9 mouse cellular contexts compared by ENCODE assay signal in genomic region chr7:79729743-79730370, GRCm38 (mm10). TPM values are rescaled to one million over a fixed set of nuclear protein-coding genes. Genes with fewer than 3 reads are reported as not detected.
DNase-seq lines count a peak whose midpoint lies in the region; ATAC-seq and TF ChIP-seq lines count a peak whose summit lies in the region.
"Had no signal": no experiment of that assay in that cellular context is flagged by ENCODE, and none has a peak within 500 bp of the region (broad histone marks: within the 10 kb centered on the region; RNA-seq: fewer than 3 reads in every experiment).

No protein-coding gene starts in this region.

- 68% methylated on average over 11 of the region's 11 CpGs for WGBS in liver, adult 2 months

- DNase-seq in cerebellum, postnatal 10 days: peak; percentile 30 to 34
- DNase-seq in cerebellum, adult 9-10 months: no peak
- no peak for DNase-seq in liver, adult 2 months (ENCODE audit: extremely low read depth, low read depth, low spot score)
- DNase-seq in liver: no peak
- peak; percentile 60 for DNase-seq in adipocyte (ENCODE audit: low spot score)
- DNase-seq in gastrocnemius, postnatal 36 days: no peak
- no peak for DNase-seq in heart, adult 18-20 months

- no peak for TF ChIP-seq POLR2A in liver, adult 2 months (IDR thresholded peaks at IDR 0.05; ENCODE audit: extremely low read depth, insufficient read depth, low read length)

- no peaks in the 10 kb centered on the region for H3K36me3 ChIP-seq in liver, adult 2 months (ENCODE audit: control insufficient read depth, insufficient read depth, low read length)

- no peak overlapping the region for H3K4me3 ChIP-seq in liver, adult 2 months (ENCODE audit: insufficient read depth, low read depth, low read length)
- H3K4me3 ChIP-seq: limb, embryonic 15.5 days had no signal

- no peaks in the 10 kb centered on the region for H3K27me3 ChIP-seq in liver, adult 2 months (ENCODE audit: control insufficient read depth, insufficient read depth, low read length)

- no peak overlapping the region for H3K9ac ChIP-seq in liver, adult 2 months (ENCODE audit: low read depth, low read length)
- H3K9ac ChIP-seq: limb, embryonic 15.5 days had no signal

- H3K27ac ChIP-seq in liver, adult 2 months (replicated peaks; ENCODE audit: insufficient read depth, low read depth, low read length): no peak overlapping the region
- H3K27ac ChIP-seq: limb, embryonic 15.5 days had no signal

- no peaks in the 10 kb centered on the region for H3K79me2 ChIP-seq in liver, adult 2 months (ENCODE audit: control insufficient read depth, insufficient read depth, low read length)

- ATAC-seq in megakaryocyte-erythroid progenitor cell, adult 5-6 weeks (replicated peaks; ENCODE audit: low FRiP score, low TSS enrichment, poor library complexity, severe bottlenecking): peak; percentile 56; the same call in 1 of the 2 replicates

- H3K4me1 ChIP-seq in liver, adult 2 months (ENCODE audit: control insufficient read depth, insufficient read depth, low read length): peaks cover 8% of the 10 kb centered on the region

- intact Hi-C loops in gastrocnemius, postnatal 36 days (cut with DNase I): loop anchor here (2.0 to 5.0 kb wide), 2 partner anchors 68 to 117 kb away; partner anchors contain the start of gene Ticrr

- TF ChIP-seq CTCF in liver, adult 2 months (IDR thresholded peaks at IDR 0.05; ENCODE audit: low read depth, low read length): peak; percentile 56

RNA-seq across cellular contexts. Expression of gene Plin1, which starts 2.8 kb away (rescaled TPM):
- 0.60 and 0.74 TPM in 2 replicates for total RNA-seq in liver, adult 2 months (2014; rRNA removed)
- polyA plus RNA-seq in liver, adult 2 months (2012; rRNA removed): not detected in 2 replicates
- total RNA-seq in megakaryocyte-erythroid progenitor cell, adult 5-6 weeks (2014; fragmentation: Nextera tagmentation): not detected in 2 replicates
- total RNA-seq in megakaryocyte-erythroid progenitor cell, adult 5-6 weeks (2017): not detected in 2 replicates
- total RNA-seq in gastrocnemius, postnatal 36 days (2021): 1 to 10 TPM; 3.5 to 6.5 TPM
- total RNA-seq in heart, adult 18-20 months (2021): 10 to 100 TPM in 1 of 2 experiments, 1 to 10 TPM in 1; 9.4 to 52.1 TPM
- polyA plus RNA-seq: limb, embryonic 15.5 days had no signal

RNA-seq across cellular contexts. Expression of gene Pex11a, which starts 13.1 kb away (rescaled TPM):
- 17.2 and 18.1 TPM in 2 replicates for total RNA-seq in liver, adult 2 months (2014; rRNA removed)
- polyA plus RNA-seq in liver, adult 2 months (2012; rRNA removed): 40.3 and 43.8 TPM in 2 replicates
- total RNA-seq in megakaryocyte-erythroid progenitor cell, adult 5-6 weeks (2014; fragmentation: Nextera tagmentation): 5.4 and 8.6 TPM in 2 replicates
- total RNA-seq in megakaryocyte-erythroid progenitor cell, adult 5-6 weeks (2017): 4.6 and 6.0 TPM in 2 replicates
- 10 to 100 TPM in 1 of 2 experiments, 1 to 10 TPM in 1; 9.8 to 11.5 TPM for total RNA-seq in gastrocnemius, postnatal 36 days (2021)
- 10 to 100 TPM; 18.0 to 21.4 TPM for total RNA-seq in heart, adult 18-20 months (2021)

RNA-seq across cellular contexts. Expression of gene Wdr93, which starts 13.1 kb away (rescaled TPM):
- total RNA-seq in liver, adult 2 months (2014; rRNA removed): 0.74 and 0.81 TPM in 2 replicates
- polyA plus RNA-seq in liver, adult 2 months (2012; rRNA removed): 0.10 and 0.21 TPM in 2 replicates
- not detected in 2 replicates for total RNA-seq in megakaryocyte-erythroid progenitor cell, adult 5-6 weeks (2014; fragmentation: Nextera tagmentation)
- not detected in 2 replicates for total RNA-seq in megakaryocyte-erythroid progenitor cell, adult 5-6 weeks (2017)
- total RNA-seq in gastrocnemius, postnatal 36 days (2021): not detected
- under 1 TPM; 0.22 to 0.41 TPM for total RNA-seq in heart, adult 18-20 months (2021)
- polyA plus RNA-seq: limb, embryonic 15.5 days had no signal

RNA-seq across cellular contexts. Expression of gene Kif7, which starts 14.3 kb away (rescaled TPM):
- total RNA-seq in liver, adult 2 months (2014; rRNA removed): 0.20 and 0.37 TPM in 2 replicates
- 0.21 TPM in 2 replicates for polyA plus RNA-seq in liver, adult 2 months (2012; rRNA removed)
- total RNA-seq in megakaryocyte-erythroid progenitor cell, adult 5-6 weeks (2014; fragmentation: Nextera tagmentation): 0.28 and 0.79 TPM in 2 replicates
- total RNA-seq in megakaryocyte-erythroid progenitor cell, adult 5-6 weeks (2017): 1.8 and 2.5 TPM in 2 replicates
- total RNA-seq in gastrocnemius, postnatal 36 days (2021): under 1 TPM; 0.52 to 0.71 TPM
- 1 to 10 TPM in 1 of 2 experiments, under 1 TPM in 1; 0.82 to 1.1 TPM for total RNA-seq in heart, adult 18-20 months (2021)

Comparison
In these comparisons a context has a peak if more than half of its experiments do, and no peak if none do; other contexts are left out.
1. DNase-seq: peak in cerebellum, postnatal 10 days (2 of 2) and adipocyte (single experiment); none in cerebellum, adult 9-10 months (single experiment), liver, adult 2 months (single experiment), liver (single experiment), gastrocnemius, postnatal 36 days (0 of 2) and heart, adult 18-20 months (0 of 2).